Mouse (Mus musculus) spleen, adult 2 months (tissue): ENCODE measurements at regions not wholly inside any gene's neighbourhood (a gene's known extent, or its start where the extent isn't known, plus 50 kb on each side); places are given as distances from the start of the nearest gene placed in this dataset.

Source experiments
- CTCF ChIP-seq: fragments of 200-500 bp; IDR thresholded peaks from 2 replicates; pipeline ENCODE4 v1.5.1; 2011; ENCODE audit warnings: mild to moderate bottlenecking, inconsistent platforms; ENCODE audit not compliant: insufficient read depth, insufficient read length, insufficient replicate concordance; ENCODE audit errors: extremely low read depth
- POLR2A ChIP-seq: fragments of 200-500 bp; IDR thresholded peaks from 2 replicates; pipeline ENCODE4 v1.6.1; 2011; ENCODE audit warnings: low read depth, low read length, inconsistent platforms

DNA sequence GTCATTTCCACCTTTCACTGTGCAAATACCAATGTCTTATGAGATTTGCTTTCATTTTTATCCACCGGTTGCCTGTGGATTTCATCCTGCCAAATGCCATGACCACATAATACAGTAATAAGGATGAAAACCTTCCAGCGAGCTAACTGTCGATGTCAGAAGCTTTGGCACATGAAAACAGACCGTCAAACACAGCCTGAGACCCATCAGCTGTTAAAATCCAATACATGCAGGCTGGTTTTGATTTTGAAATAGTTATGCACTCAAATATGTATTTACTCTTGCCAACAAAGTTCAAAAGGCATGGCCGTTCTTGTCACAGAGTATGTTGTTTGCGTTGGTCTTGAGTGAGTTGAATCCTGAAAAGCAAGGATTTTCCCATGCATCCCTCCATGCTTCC lies 415.6 kb upstream of the Slc35b3 start:
- TF ChIP-seq CTCF (no peak), POLR2A (no peak)
